Mouse (Mus musculus) urinary bladder, postnatal 36 days (tissue): ENCODE data around the gene Grin2d.
"Not testable (repeated sequence)": the region's sequence is repeated elsewhere in the genome, so short reads cannot be mapped to it uniquely, and the experiment has no call there.

Source experiments
- DNase-seq, 2 experiments: peaks; one replicate each; pipeline ENCODE4 v3.0.0; 2022; ENCODE audit warnings: low spot score in 2 of 2, mixed read lengths in 1 of 2

Gene Grin2d

DNA sequence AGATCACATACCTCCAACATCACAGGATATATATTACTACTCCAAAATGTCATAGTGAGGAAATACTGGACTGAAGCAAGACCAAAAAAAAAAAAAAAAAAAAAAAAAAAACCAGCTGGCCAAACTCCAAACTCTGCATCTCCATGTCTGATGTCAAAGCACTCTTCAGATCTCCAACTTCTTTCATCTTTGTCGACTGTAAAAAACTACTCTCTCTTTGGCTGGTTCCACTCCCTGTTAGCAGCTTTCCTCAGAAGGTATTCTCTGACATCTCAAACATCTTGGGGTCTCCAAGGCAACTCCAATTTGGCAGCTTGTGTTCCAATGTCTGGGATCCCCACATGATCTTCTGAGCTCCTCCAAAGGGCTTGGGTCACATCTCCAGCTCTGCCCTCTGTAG, at the start of gene Grin2d:
Gene Grin2d (minus strand): TSS at position 101 of the 400 bp plus-strand sequence.
- not testable (repeated sequence) for DNase-seq

DNA sequence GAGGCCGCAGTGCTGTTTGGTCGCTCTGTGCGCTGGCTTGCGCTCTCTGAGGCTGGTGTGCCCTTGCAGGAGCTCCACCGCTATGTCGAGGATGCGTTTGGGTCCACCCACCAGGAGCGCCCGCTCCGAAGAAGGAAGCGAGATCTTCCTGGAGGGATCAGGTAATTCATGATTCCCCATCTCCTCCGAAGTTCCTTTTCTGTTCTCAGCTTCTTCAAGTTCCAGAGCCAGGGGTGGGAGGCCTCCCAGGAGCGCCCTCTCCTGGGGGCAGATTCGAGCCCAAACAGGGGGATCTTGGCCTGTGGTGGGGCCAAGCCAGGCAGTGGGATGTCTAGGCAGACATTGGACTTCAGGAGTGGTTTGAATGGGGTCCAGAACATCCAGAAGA, 46.2 kb upstream of the Grin2d start:
- DNase-seq, result no peak

DNA sequence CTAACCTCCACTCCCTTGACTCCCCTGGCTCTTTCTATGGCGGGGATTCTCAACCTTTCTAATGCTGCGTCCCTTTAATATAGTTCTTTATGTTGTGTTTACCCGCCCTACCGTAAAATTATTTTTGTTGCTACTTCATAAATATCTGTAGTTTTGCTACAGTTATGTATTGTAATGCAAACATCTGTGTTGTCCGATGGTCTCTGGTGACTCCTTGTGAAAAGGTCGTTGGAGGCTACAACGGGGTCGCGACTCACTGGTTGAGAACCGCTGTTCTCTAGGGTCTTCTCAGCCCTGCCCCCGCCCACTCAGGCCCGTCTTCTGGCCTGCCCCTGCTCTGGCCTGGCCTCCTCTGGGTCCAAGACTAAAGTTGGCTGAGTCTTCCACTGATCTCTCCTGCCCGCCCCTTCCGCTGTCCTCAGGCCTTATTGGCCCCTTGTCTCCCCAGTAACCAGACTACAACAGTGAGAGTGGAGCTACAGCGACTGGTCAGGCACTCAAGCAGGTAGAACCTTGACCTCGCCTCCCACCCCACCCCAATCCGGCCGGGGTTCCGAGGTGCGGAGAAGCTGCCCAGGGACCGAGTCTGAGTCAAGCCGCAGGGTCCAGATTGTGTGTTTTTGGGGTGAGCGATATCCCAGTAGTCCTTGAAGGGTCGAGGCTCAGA, 45.7 kb upstream of the Grin2d start, which contains the start of gene Ccdc114:
Gene Ccdc114 (plus strand): TSS at position 311 of the 667 bp plus-strand sequence.
- peak; percentile 49 to 79 for DNase-seq

DNA sequence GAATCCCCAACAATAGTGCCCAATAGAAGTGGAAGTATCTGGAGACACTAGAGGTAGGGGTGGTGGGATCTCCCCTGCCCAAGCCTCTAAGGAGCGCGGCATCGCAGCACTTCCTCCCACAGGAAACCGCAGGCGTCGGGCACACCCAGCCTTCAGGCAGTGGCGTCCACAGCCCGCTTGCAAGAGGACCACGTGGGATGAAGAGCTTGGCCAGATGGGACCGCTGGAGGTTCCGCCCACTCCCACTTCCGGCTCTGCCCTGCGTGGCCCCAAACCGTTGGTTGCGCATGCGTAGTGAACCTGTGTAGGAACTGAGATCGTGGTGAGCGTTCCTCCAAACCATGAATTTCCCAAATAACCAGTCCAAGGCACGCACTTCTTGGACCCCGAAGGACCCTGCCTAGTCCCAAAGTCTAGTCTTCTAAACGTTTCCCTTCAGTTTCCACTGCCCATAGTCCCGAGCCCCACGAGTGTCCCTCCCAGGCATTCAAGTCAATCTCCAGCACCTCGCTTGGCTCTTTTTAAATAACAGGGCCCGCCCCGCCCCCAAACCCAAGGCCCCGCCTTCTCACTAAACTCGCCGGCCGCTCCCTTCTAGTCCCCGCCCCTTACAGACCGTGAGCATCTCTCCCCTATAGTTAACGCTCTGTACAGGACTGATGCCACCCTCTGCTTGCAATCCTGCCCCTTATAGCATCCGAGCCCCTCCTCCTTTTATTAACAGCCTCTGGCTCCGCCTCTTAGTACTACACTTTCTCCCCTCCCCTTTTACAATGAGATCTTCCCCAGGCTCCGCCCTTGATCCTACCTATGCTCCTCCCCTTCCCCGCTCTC, 45.0 kb upstream of the Grin2d start:
- peak; percentile 90 to 95 for DNase-seq

DNA sequence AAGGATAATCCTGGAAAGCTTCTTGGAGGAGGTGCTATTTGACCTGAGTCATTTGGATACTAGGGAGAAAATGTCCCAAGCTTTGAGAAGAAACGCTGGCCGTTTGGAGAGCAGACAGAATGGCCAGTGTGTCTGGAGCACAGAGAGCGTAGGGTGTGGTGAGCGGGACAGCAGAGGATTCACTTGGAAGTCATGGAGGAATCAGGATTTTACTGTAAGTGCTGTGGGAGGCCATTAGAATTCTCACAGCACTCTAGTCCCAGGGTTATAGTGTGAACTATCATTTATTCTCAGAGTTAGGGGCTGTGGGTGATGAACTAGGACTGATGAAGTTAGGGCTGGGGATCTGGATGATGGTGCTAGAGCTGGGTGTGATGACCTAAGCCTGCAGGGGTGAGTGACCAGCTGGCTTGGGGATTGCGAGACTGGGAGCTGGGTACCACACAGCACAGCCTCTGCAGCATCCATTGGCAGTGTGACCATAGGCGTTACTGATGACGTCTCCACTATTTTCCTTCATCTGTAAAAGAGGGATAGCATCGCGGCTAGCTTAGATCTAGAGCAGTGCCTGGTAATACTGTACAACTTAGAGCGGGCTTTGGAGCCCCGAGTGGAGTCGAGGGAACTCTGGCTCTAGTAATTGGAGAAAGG, 43.9 kb upstream of the Grin2d start:
- DNase-seq, result no peak

GRCm38 (mm10) chr7:45921242-45921621, 43.1 kb upstream of the Grin2d start, which contains the start of gene Emp3:
Gene Emp3, minus strand, starts transcription at chr7:45921404.
- peak in 1 of 2 experiments; percentile 62 for DNase-seq

DNA sequence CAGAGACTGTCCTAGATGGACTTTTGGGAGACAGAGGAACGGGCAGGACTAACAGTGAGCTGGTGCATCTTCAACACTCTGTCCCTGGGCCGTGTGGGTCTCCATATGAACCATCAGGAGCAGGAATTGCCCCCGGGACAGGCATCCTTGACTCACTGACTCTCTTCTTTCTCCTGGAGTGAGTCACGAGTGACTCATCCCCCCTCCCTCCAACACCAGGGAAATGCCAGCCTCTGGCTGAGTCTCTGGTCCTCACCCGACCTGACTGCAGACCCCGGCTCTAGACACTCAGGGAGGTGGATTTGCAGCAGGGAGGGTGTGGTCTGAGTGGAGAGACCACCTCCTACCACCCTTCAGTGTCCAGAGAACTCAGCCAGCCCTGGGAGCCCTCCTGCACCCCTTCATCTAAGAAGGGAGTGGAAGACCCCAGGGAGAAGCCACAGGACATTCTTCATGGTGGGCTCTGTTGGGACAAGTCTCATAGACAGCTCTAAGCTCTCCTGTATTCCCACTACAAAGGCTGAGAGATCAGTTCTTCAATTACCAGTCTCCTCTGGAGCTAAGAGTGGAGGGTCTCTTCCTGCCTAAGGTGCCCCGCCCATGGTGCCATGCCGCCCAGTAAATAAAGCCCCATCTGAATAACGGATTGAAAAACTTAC, 42.5 kb upstream of the Grin2d start:
- peak; percentile 51 to 55 for DNase-seq

GRCm38 (mm10) chr7:45919761-45920160, 41.6 kb upstream of the Grin2d start:
- DNase-seq, result no peak

DNA sequence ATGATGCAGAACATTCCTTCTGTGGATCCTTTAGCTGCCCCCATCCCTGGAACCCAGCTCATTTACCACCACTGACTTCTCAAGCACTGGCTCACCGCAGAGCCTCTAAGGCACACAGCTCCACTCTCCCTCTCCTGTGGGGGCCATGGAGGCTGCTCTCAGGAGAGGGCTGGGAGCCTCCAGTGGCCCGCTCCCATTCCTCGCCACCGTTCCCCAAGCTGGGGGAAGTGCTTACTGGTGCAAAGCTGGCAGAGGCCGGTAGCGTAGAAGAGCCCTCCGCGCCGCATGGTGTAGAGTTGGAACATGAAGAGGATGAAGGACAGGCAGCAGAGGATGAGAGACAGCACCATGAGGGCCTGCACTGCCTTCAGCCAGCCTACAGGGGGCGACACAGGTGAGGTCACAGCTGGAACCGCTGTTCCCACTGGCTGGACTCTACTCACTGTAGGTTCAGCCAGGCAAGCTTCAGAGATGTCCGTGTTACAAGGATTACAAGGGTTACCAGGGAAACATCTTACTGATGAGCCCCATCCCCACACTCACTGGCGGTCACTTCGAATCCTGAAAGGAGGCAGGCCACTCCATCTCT, 41.0 kb upstream of the Grin2d start:
- DNase-seq, result no peak

- no peak for DNase-seq
Measured at GRCm38 (mm10) chr7:45917926-45918325, 39.7 kb upstream of the Grin2d start.

DNA sequence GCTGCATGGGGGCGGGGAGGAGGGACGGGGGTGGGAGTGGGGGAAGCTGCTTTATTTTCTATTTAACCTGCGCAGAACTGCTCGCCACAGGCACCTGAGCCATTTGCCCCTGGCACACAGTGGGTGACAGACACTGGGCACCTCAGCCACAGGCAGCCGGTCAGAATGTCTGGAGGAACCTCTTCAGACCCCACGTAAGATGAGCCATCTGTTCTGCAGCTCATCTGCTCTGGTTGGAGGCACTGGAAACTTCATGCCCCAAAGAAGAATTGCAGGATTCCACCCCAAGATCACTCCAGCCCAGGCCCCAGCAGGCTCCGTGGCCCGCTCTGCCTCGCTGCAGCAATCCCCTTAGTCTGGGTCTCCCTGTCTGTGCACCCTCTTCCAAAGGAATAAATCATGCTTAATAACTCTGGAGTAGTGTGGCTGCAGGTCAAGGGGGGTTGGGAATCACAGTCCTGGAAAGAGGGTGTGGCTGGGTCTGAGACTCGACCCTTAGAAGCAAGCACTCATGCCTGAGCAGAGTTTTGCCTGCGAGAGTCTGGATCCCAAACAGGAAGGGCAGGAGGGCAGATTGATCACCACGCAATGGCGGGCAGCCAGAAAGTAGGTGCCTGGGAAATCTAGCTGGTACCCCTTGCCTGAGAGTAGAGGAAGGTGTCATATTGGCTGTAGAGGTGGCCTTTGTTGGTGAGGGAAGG, 39.0 kb upstream of the Grin2d start:
- no peak for DNase-seq

GRCm38 (mm10) chr7:45916056-45917003, 38.2 kb upstream of the Grin2d start:
- DNase-seq, result peak; percentile 56 to 77

DNA sequence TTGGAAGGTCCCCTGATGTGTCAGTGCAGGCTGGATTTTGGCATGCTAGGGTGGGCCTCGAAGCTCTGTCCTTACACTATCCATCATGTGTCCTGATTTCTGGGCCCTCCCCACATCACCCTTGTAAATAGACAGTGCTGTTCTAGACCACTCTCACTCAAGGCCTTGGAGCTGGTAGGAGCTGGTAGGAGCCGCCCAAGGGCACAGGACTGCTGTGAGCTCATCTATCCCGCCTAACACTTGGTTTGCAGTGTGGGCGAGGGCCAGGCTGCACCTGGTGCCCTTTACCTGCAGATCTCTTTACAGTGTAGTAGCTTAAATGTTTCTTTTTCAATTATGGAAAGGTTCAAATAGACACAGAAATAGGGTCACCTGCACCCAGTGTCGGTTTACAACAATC, 36.8 kb upstream of the Grin2d start:
- no peak for DNase-seq

DNA sequence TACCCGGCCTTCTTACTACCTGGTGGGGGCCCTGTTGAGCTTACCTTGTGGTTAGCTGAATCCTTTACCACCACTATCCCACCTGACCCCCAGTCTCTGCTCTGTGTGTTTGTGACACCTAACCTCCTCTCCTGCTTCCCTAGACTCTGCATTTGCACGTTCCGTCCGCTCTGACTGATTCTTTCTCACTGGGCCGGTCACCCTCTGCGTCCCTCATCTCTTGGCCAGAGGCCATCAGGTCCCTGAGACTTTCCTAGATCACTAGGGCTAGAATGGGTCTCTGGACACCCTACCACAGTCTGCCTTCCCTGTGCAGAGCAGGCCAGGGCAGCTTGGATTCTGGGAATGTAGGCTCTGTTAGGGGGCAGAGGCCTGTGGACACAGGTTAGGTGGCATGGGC, 35.9 kb upstream of the Grin2d start:
- DNase-seq, result no peak

- DNase-seq, result no peak
Measured at GRCm38 (mm10) chr7:45909145-45909544, 31.0 kb upstream of the Grin2d start.

- no peak for DNase-seq
Measured at GRCm38 (mm10) chr7:45908384-45908783, 30.2 kb upstream of the Grin2d start.

DNA sequence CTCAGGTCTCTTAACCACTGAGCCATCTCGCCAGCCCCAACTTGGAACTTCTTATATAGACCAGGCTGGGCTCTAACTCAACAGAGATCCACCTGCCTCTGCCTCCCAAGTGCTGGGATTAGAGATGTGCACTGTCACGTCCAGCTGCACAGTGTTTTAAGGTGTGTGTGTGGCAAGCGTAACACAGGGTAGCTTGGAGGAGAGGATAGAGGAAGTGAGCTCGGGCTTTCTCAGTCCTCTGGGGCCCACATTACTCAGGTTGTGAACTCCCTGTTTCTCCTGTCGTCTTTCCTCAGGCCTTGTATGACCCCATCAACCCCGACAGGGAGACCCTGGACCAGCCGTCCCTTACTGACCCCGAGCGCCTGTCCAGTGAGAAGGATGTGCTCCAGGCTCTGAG, 28.4 kb upstream of the Grin2d start:
- DNase-seq, result no peak

GRCm38 (mm10) chr7:45902481-45903002, 24.4 kb upstream of the Grin2d start:
- no peak for DNase-seq

DNA sequence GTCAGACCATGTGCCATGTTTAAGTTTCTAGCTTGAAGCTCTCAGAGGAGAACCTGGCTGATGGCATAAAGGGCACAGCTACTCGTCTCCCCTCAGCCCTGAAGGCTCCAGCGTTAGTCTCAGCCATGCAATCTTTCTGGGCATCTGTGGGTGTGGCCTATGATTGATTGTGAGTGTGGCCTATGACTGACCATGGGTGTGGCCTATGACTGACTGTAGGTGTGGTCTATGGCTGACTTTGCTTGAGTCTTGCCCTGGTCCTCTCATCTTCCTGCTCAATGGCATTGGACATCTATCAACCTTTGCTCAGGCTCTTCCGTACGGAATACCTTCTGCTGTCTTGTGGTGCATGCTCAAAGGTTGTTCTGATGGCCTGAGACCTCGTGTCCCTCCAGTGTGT, 23.4 kb upstream of the Grin2d start:
- DNase-seq, result no peak

GRCm38 (mm10) chr7:45898125-45898524, 19.9 kb upstream of the Grin2d start:
- not testable (repeated sequence) for DNase-seq
